In the genomic region with DNA sequence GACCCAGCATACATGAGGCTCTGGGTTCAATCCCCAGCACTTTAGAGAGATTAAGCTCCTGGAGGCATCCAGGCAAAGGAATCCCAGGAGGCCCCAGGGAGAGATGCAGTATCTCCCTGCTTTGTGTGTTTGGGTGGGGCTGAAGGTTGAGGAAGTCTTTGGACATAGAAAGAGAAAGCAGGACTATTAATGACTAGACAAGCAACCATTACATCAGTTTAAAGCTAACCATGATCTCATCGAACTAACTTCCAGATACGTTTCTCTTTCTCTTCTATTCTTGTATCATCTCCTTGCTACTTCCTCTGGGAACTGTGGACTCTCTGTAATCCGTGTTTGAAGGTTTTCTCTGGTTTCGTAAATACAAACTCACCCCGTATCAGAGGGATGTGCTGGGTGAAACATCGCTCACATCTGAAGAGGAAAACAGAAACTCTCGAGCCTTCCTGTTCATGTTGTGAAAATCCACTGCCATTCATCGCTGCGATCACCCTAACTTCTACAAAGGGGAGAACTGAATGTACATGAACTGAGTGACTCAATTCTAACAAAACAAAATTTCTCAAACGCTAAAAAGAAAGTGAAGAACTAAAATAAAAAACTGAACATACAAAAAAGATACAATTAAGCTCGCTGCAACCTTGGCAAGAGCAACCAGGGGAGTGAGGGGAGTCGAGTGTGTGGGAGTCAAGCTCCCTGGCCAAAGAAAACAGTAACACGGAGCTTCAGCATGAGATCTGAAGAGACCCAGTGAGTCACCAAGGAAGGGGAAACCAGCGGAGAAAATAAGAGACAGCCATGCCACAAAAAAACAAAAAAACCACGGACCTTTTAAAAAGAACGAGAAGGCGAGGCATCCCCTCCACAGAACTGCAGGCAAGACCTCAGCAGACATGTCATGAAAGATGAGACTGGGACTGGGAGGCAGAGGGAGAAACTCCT, we compare ENCODE assay signal across 9 mouse cellular contexts. TPM values are rescaled to one million over a fixed set of nuclear protein-coding genes. Genes with fewer than 3 reads are reported as not detected.
DNase-seq lines count a peak whose midpoint lies in the region; ATAC-seq lines count a peak whose summit lies in the region.
"Had no signal": no experiment of that assay in that cellular context is flagged by ENCODE, and none has a peak within 500 bp of the region (broad histone marks: within the 10 kb centered on the region; RNA-seq: fewer than 3 reads in every experiment).

No protein-coding gene starts in this region.

- peak; percentile 7 for DNase-seq in gastrocnemius, postnatal 10 days
- no peak for DNase-seq in gastrocnemius, adult 8-10 months (ENCODE audit: low spot score in 2 of 2)
- peak; percentile 7 for DNase-seq in 416B (ENCODE audit: low read depth)
- no peak for DNase-seq in thymus, adult 18-20 months
- no peak for DNase-seq in layer of hippocampus, postnatal 25 days (ENCODE audit: extremely low spot score in 1 of 2, low spot score in 1 of 2)
- no peak for DNase-seq in spleen, adult 12 weeks (ENCODE audit: low spot score)
- DNase-seq: cerebellum, adult 9-11 months had no signal

- peak; percentile 50 for ATAC-seq in inflammation-experienced regulatory T-cells, adult 6 months

- peak overlapping the region; percentile 21; the same call in 1 of the 2 replicates for H3K27ac ChIP-seq in brown adipose tissue, adult 24 weeks (replicated peaks; ENCODE audit: low read depth, low read length)

- 0 out of 2 replicates have a peak overlapping the region, but pooled peaks have one; percentile 7 for H3K4me3 ChIP-seq in brown adipose tissue, adult 24 weeks (ENCODE audit: insufficient read depth, low read depth, low read length)

- peaks cover 3% of the 10 kb centered on the region; the same call in 1 of the 2 replicates for H3K4me1 ChIP-seq in brown adipose tissue, adult 24 weeks (ENCODE audit: control insufficient read depth, insufficient read depth, insufficient read length, low read length)

RNA-seq across cellular contexts. Expression of gene Ptpn13, which starts 48.4 kb away (rescaled TPM):
- 1 to 10 TPM; 6.4 to 8.1 TPM for total RNA-seq in gastrocnemius, postnatal 10 days (2021)
- 1 to 10 TPM in 3 of 4 experiments, under 1 TPM in 1; 0.90 to 1.9 (median 1.4) TPM for total RNA-seq in gastrocnemius, adult 8-10 months (2022)
- 0.83 and 1.1 TPM in 2 replicates for polyA plus RNA-seq in brown adipose tissue, adult 24 weeks (2012; ENCODE audit: insufficient read depth, insufficient read length, missing spikeins)
- 10 to 100 TPM; 19.1 to 30.1 (median 25.2) TPM for polyA plus RNA-seq in inflammation-experienced regulatory T-cells, adult 6 months (2017; shearing (Covaris generic))
- 10 to 100 TPM in 1 of 2 experiments, 1 to 10 TPM in 1; 8.3 to 10.8 TPM for total RNA-seq in layer of hippocampus, postnatal 25 days (2021)

Comparison
In these comparisons a context has a peak if more than half of its experiments do, and no peak if none do; other contexts are left out.
1. DNase-seq: peak in gastrocnemius, postnatal 10 days (single experiment) and 416B (single experiment); none in gastrocnemius, adult 8-10 months (0 of 2), thymus, adult 18-20 months (0 of 2), layer of hippocampus, postnatal 25 days (0 of 2) and spleen, adult 12 weeks (single experiment).